Mouse (Mus musculus): ENCODE measurements around the gene Cdhr3.

GRCm38 (mm10) chr12:32995081-32995834 is 97.4 kb downstream of the Cdhr3 start:
- TF ChIP-seq EP300 (IDR thresholded peaks at IDR 0.05; ENCODE audit: low read depth) (no peak), CTCF (IDR thresholded peaks at IDR 0.05; ENCODE audit: low read depth) (no peak)
